Mouse (Mus musculus) embryo, embryonic 10 days (tissue): ENCODE measurements around the gene Cisd3.
A peak's percentile ranks its signal among the peaks of the same experiment; 100 is the strongest.
"Not testable (repeated sequence)": the region's sequence is repeated elsewhere in the genome, so short reads cannot be mapped to it uniquely, and the experiment has no call there.

Source experiments
- DNase-seq: peaks from one replicate; pipeline ENCODE4 v3.0.0-alpha.2; 2015; ENCODE audit warnings: low spot score

Cisd3 gene

DNA sequence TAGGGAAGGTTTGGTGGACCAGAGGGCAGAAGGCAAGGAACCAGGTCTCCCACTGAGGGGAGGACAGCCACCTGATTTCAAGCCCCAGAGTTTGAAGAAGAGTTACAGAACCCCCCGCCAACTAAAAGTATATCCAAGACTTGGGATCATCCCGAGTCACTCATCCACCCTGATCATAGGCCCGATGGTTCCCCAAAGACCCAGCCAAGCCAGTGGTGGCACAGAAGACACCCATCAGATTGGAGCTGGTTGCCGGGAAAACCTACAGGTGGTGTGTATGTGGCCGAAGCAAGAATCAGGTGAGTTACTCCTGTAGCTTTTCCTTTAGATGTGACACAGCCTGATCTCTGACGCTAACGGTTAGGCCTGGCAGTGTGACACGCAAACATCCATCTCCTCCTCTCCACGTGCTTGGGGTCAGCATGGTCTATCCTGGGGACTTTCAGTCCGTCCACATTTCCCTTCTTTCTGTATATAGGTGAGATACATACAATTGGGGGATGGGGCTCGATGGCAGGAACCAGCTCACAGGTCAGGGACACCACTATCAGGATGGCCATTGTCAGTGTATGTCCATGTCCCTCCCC, 789 bp downstream of the Cisd3 start:
- DNase-seq, result no peak

DNA sequence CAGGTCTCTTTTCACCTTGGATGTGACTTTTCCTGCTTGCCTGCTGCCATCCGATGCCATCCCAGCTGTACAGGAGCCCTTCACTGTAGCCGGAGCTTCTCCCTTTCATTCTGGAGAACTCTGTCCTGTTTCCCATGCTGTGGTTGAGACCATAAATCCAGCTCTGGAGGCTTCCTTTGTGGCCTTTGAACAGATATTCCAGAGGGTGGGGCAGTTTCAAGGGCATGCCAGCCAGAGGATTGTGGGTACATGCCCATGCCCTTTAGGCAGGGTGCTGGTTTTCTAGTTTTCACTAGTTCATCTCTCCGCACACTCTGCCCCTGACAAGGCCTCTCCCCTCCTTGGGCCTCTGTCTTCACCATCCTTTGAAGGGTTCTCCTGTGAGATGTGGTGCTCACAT, 1.4 kb downstream of the Cisd3 start:
- no peak for DNase-seq

DNA sequence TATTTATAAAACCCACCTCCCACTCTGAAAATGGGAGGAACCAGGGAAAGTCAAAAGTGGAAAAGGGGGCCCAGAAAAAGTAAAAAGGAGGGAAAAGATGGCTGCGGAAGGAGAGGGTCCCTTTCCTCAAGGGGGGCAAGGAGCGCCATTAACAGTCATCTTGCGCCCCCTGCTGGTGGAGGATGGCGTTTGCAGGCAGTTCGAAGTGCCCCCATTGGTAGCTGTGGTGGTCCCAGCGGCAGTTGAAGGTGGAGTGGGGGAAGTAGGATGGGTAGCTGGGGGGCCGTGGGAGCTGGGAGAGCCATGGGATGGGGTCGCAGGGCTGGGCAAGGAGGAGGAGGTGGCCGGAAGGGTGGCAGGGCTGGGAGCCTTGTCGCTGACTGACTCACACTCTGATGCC, 4.2 kb downstream of the Cisd3 start:
- DNase-seq, result peak; percentile 87

DNA sequence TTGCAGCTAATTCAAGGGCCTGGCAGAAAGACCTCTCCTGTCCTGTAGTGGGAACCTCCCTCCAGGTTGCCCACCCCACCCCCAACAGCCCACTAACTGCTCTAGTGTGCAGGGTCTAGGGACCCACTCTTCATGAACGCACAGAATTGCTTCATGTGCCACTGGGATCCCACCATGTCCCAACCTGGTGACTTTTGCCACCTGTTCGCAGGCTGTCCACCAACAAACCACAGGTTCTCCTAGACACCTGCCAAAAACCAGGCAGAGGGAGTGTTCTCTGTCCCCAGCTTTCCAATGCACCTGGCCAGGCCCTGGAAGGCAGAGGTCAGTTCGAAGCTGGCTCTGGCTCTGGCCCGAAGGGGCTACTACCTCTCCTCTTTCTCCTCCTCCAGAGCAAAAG, 8.8 kb downstream of the Cisd3 start:
- no peak for DNase-seq

DNA sequence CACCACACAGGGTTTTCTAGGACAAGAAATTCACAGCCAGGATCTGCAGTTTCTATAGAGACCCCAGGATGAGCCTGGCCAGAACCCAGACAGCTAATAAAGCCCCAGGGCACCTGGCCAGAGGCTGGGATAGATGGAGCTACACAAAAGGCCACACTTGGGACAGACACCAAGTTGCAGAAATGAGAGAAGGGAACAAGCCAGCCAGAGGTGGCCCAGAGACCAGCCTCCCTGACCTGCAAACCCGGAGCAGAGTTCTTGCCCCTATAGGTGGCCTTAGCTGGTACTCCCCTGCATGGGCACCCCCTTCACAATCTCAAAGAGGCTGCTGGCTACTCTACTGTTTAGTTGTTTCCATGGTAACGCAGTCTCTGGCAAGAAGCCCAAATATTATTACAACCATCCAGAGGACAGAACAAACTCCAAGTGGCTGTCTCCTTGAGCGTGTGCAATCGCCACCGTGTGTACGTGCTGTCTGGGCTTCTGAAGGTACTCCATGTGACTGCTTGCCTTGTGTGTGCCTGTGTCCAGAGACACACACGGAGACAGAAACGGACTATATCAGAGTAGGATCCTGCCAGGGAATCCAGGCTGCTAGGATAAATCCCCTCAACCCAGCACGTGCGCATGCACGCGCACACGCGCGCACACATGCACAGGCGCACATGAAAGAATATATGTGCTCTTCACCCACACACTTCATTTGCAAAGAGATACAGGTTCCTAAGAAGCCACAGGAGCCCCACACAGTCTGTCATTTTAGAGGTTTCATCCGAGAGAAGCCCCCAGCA, 9.5 kb downstream of the Cisd3 start:
- DNase-seq, result no peak

DNA sequence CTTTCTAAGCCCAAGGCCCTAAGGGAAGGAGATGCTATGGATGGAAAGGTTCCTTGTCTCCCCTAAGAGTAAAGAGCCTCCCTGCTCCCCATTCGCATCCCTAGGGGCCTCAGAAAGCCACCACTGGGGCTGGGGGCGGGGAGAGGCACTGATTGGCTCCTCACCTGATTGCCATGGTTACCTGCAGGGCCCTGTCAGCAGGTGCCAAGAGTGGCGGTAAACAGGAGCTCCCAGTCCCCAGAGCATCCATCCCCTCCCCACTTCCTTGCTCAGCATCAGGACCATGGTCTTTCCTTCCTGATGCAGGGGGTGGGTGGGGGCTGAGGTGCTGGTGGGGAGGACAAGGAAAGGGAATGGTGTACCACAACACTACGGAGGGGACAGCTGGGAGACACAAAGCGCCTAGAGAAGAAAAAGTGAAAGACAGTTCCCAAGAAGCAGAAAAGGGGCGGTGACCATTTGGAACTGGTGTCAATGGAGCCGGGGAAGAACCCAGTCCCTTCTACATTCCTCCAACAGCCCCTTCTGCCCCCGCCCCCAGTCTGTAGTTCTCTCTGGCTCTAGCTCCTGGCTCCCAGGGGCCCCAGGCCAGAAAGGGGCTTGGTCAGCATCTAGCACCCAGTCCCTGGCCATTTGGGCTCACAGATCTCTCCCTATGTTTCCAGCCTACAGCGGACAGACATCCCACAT, 10.2 kb downstream of the Cisd3 start:
- DNase-seq, result no peak

DNA sequence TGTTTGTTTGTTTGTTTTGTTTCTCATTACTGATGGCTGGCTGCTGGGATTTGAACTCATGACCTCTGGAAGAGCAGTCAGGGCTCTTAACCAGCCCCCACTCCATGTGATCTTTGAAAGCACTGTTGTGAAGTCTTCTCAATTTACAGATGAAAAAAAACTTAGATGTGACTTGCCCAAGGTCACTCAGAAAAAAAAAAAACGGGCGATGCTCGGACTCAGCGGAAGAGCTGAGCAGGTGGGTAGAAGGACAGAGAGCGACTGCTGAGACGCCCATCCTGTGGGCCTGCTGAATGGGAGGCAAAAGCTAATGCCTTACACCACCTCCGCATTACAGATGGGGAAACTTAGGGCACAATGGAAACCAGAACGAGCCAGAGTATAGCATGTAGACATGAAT, 11.0 kb downstream of the Cisd3 start:
- DNase-seq, result no peak

DNA sequence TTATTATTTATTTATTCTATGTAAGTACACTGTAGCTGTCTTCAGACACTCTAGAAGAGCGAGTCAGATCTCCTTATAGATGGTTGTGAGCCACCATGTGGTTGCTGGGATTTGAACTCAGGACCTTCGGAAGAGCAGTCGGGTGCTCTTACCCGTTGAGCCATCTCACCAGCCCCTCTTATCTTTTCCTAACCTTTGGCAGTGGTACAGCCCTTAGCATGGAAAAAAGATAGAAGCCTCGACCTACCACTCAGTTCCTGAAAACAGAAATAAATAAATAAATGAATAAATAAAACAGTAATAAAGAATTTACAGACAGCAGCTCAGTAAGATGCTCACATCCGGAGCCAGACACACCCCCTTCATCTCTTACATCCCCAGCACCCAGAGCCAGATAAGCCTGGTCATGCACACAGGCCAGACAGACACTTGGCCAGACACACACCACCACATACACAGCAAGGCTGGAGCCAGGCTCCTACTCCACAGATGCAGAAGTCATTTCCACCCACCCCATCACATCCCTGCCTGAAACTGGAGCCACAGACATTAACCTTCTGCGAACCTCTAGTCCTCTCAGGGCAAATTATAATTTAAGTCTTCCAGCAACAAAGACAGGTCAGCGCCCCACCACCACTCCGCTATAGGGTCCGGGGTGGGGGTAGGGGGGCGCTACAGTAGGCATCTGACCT, 11.7 kb downstream of the Cisd3 start:
- no peak for DNase-seq

DNA sequence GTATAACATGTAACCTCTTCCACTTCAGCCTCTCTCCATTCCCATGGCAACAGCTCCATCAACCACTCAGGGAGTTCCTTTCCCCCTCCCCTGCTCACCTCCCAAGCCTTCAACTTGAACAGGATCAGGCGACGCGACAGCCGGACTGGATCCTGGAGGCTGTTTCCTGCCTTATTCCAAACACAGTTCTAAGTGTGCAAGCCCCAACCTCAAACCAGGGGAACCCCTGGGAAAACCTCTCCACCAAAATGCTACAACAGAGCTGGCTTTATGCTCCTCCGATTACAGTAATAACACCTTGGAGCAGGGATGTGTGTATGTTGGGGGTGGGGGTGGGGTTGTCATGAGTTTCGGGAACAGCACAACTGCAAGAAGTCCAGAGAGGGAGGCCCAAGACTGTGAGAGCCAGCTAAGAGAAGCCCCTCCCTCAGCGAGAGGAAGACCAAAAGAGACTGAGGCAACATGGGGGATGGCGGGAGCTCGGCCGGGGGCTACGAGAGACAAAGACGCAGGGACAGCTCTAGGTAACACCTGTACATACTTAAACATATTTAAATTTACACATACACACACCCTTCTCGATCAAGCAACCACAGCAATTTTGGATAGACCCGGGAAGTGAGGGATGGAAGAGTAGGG, 12.4 kb downstream of the Cisd3 start:
- DNase-seq, result peak; percentile 70

DNA sequence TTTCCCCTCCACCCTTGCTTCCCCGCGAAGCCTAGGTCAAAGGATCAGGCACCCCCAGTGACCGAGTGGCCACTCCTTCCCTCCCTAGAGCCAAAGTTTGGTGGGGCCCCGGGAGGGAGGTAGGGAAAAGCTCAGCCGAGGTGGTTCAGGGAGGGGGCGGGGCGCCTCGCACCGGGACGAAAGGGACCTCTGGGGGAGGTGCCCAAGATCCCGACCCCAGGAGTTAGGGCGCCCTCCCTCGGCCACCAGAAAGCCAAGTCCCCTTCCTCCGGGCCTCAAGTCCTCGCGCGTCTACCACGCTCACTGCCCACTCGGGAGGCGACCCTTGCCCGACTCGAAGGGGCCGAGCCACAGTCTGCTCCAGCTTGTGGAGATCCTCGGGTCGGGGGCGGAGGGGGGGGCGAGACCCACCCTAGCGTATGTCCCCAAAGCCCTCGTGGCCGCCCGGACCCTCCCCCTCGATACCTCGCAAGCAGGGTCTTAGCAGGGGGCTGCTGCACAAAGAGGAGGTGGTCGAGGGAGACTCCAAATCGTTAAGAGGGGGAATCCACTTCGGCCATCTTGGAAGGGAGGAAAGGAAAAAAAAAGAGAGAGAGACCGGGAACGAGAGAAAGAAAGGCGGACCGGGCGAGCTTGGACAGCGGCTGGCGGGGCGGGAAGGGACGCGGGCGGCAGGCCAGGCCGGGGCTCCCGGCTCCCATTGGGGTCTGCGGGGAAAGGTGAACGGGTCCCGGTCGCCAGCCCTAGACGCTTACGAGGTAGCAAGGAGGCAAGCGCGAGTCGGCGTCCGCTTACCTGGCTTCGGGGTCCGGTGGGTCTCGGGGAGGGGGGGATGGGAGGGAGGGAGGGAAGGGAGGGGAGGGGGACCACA, 13.3 kb downstream of the Cisd3 start:
- peak; percentile 83 for DNase-seq

DNA sequence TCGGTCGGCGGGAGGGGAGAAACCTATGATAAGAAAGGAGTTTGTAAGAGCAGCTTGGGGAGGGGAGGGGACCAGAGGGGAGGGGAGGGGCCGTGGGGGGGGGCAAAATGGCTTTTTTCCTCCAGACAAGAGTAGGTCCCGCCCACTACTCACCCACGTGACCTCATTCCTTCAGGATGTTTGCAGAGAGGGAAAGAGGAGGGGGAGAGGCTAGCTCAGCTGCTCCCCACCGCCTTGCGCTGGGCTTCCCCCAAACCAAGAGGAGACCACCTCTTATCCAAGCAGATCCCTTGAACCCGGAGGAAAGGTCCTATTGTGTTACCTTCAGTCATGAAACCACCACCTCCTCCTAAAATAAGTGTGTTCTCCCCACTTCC, 14.0 kb downstream of the Cisd3 start:
- DNase-seq, result peak; percentile 98

DNA sequence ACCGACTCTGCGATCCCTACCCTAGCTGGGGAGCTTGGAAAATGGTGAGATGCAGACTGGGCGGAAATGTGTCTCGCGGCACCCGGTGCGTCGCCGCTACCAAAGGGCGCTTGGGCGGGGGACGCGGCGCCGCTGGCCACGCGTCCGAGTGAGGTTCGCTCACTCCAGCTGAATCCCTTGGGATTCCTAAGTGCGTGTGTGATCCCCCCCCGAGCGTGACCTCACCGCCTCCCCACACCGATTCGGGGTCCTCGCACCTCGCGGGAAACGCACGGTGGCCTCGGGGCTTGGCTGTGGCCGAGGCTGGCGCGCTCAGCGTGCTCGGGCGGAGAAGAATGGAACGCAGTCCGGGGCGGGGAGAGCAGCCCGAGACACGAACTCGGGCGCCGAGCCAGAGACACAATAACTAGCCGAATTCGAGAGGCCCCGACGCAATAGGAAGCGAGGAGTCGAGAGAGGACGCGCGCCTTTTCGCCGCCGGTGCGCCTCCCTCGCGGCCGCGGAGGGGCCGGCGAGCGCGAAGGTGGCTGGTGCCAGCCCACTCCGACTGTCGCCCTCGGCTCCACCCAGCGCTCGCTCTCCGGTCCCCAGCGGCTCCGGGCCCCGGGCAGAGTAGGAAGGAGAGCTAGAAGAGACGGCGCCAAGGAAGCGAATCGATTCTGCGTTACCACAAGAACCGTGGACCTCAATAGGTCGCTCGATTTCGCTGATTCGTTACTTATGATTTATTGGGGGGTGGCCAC, 14.5 kb downstream of the Cisd3 start, which contains the start of gene Pcgf2:
Pcgf2 (minus strand) TSS at position 495 of the 743 bp plus-strand sequence.
- peak; percentile 75 for DNase-seq

DNA sequence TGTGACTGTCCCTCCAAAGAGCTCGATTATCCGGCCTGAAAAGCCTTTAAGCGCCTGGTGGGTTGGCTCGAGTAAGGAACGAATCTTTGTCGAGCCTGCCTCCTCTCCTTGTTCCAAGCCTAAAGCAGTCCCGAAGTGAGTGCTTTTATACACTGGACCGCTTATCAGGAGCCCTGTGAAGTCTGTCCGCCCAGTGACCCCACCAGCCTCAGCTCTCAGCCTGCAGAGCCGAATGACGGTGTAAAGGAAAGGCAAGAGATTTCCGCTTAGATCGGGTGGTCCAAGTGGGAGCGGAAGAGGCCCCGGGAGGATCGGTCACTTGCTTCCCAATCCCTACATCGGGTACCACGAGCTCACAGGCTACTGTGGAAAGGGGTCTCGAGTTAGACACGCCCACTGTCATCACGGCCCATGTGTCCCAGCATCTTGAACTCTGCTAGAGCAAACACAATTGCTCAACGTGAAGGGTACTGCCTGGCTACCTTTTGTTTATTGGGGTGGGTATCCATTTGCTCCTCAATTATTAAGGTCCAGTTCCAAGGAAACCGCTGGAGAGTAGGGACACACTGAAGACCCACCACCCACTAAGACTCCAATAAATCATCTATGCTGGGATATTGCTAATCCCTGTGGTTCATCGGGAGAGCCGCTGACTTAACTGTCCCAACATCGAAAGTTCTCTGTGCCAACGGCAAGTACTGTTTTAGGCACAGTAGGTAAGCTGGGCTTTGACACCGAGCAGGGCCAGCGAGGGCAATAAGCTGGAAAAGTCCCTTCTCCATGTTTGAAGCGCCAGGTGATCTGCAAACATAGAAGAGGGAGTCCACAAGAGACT, 15.3 kb downstream of the Cisd3 start:
- DNase-seq, result peak; percentile 68

DNA sequence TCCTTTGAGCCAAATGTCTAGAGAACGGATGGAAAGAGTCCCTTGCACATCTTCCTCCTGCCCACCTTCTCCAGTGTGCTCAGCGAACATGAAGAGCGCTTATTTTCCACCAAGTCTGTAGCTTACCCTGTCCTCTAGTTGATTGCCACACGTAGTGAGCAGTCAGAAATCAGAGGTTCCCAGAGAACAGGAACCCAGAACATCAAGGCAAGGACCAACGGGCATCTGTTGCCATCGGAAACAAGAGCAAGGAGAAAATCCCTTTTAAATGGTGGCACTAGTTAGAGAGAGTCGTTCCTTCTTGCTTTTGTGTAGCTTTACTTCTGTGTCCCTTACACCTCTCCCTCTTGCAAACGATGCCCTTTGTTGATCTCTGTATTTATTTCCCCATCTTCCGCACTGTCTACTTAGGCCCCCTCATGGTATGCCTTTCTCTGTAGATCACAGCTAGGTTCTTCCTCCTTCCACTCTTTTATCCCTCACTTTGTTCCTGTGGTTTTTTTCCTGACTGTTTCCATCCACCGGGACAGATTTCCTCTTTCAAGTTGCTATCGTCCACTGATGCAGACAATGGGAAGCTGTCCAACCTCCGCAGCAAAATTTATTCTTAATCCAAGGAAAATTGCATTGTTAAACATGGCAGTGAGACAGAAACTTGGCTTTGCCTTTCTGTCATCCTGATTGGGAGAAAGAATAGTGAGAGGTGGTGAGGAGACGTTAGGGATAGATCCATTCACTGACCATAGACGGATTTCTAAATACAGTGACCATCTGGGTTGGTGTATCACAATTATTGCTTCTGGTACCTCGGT, 16.2 kb downstream of the Cisd3 start:
- no peak for DNase-seq

DNA sequence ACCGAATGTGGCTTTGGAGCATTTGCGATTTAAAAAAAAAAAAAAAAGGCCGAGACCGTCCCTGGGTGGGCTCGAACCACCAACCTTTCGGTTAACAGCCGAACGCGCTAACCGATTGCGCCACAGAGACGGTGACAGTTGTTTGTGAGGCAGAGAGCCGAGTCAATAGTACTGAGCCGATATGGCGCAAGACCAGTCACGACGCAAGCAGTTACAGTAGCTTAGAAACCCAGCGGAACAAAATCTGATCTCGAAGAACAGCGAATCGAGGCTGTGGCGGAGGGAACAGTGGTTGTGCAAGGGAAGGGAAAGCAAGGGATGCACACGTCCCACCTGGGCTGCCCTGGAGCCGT, 16.7 kb downstream of the Cisd3 start:
- peak; percentile 92 for DNase-seq

DNA sequence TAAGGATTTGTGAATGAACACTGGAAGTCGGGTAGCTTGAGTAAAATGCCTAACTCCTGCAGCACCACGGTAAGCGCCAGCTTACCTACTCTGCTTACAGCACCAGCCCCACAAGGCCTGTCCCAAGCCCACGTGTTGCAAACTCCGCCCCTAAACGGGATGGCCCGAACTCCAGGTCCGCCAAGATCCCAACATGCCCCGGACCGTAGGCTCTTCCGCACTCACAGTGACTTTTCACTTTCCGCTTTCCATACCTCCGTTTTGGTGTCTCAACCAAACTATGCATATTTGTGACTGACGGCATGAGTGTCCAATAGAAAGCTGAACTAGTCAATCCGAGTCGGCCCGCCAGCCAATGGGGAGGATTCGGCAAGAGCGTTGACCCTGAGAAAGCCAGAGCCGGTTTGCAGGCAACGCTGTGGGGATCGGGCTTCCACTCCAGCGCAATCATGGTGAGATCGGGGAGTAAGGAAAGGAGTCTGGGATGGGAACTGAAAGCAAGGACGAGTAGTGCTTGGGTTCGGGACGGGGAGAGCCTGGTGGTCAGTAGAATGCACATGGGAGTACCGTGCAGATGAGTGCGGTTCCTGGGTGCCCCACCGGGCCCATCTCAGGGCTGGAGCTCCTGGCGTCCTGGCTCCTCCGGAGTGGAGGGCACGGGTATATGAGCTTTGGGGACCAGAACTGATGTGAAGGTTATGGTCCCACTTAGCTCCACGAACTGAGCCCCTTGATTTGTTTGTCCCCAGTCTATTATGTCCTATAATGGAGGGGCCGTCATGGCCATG, 17.6 kb downstream of the Cisd3 start, which contains the start of gene Psmb3:
Psmb3 (plus strand) TSS at position 361 of the 788 bp plus-strand sequence.
- peak; percentile 100 for DNase-seq

DNA sequence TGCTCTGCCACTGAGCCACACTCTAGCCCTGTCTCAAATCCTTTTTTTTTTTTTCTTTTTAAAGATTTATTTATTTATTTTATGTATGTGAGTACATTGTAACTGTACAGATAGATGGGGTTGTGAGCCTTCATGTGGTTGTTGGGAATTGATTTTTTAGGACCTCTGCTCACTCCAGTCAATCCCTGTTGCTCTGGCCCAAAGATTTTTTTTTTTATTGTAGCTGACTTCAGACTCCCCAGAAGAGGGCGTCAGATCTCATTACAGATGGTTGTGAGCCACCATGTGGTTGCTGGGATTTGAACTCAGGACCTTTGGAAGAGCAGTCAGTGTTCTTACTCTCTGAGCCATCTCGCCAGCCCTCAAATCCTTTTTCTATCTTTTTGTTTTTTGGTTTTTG, 24.4 kb downstream of the Cisd3 start:
- DNase-seq, result not testable (repeated sequence)
